Mouse (Mus musculus): ENCODE results near the gene Raver2.
A peak's percentile ranks its signal among the peaks of the same experiment; 100 is the strongest.
"Not testable (repeated sequence)": the region's sequence is repeated elsewhere in the genome, so short reads cannot be mapped to it uniquely, and the experiment has no call there.

Raver2 gene

DNA sequence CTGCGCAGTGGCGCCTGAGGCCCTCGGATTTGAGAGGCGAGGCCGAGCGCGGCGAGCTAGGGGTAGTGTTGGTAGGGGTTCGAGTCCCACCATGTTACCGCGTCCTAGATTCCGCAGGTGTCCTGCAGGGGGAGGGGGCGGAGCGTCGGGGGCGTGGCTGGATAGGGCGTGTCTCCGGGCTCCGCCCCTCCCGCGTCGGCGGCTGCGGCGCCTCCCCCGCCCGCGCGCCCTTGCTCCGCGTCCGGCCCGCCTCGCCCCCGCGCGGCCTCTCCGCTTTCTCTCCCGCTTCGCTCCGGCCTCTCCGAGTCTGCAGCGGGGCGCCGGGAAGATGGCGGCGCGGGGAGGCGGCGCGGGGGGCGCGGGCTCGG lies at the start of gene Raver2:
Gene Raver2, plus strand, starts transcription at position 198 of the 368 bp plus-strand sequence.
- DNase-seq = peak; percentile 57

DNA sequence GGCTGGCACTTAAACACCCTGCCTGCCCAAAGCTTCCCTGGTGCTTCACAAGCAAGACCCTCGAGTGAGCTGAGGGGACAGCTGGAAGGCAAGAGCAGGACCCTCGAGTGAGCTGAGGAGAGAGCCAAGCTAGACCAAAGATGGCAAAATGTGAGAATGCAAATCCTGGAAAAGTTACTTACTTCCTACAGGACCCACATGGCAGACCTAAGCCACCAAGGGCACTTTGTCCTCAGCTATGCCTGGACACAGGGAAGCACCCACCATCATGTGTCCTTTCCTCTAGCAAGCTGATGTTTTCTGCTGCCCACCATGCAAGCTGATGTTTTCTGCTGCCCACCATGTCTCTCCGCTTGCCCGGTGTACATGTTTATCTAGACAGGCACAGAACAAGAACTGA lies 48.2 kb upstream of the Raver2 start, which contains the start of gene Gm10577:
Gene Gm10577, minus strand, starts transcription at position 101 of the 400 bp plus-strand sequence.
- no peak for DNase-seq

DNA sequence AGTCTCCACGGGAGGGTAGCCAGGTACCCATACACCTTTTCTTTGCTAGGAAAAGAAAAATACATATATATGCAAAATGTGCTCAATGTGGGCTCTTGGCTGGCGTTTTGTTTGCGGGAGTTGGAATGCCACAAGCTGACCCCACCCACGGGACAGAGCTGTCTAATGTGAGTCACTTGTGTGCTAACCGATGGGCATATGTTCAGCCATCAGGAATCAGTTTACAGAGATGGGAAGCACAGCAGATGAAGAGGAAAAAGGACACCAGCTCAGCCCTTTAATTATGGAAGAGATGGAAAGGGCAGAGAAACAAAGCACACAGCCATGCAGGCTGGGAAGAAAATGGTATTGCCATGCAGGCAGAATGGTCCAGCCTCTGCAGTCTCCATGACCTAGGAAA lies 42.2 kb upstream of the Raver2 start:
- no peak for DNase-seq

DNA sequence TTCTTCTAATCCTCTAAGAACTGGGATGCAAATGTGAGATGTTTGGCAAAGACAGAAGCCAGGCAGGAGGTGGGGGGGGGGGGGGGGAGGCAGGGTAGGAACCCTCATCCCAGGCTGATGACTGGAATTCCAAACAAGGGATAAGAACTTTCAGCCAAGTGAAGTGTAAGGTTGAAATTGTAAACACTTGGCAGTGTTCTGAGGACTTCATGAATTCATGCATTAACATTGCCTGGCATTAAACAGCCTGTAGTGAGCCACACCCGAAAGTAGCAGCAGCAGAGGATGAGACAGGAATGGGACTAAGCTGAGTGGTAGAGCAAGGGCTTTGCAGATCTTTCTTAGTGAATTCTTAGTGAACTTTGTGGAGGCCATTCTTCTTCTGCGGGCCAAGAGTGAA lies 41.8 kb upstream of the Raver2 start:
- no peak for DNase-seq

DNA sequence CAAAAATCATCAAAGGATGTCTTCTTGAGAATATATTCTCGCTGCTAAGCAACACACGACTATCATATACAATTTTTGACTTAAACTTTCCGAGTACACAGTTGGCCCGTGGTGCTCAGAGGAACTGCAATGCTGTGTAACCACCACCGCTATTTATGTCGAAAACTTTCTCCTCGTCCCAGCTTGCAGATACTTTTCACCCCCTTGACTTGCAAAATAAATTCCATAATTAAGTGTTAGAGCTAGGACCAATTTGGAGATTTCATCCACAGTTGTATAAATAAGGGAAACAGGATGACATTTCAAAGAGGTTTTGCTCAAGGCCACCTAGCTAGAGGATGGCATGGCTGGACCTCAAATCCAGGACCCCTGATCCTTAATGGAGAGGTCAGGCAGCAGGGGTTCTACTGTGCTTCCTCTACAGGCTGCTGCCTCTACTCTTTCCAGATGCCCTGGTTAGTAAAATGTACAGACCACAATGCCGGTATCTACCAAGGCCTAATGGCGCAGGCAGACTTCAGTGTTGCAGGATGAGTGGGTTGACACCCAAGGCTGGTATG lies 40.9 kb upstream of the Raver2 start:
- DNase-seq = no peak

DNA sequence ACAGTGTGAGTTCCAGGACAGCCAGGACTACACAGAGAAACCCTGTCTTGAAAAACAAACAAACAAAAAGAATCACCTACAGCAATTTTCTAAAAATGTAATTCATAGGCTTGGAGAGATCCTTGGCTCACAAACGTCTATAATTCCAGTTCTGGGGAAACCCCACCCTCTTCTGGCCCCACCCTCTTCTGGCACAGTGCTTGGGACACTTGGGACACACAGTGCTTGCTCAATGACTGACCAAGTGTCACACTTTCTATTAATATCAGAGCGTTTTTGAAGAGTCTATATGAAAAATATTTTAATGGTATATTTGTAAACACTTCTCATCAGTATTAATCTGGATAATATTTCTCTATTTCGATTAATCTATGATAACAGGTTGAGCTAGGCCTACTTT lies 35.7 kb upstream of the Raver2 start:
- no peak for DNase-seq

DNA sequence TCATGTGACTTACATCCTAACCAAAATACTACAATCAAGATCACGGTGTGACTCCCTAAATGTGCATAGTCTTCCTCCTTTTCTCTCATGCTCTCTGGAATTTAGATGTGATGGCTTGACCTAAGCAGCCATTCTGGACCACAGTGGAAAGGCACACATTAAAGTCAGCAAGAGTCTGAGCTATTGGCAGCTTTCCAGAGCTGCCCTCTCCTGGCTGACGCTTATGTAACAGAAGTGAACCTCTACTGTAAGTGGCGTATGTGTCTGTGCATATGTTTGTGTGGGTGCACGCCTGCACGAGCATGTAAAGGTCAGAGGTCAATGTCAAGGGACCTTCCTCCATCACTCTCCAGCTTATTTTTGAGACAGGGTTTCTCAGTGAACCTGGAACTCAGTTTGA lies 33.7 kb upstream of the Raver2 start:
- no peak for DNase-seq

DNA sequence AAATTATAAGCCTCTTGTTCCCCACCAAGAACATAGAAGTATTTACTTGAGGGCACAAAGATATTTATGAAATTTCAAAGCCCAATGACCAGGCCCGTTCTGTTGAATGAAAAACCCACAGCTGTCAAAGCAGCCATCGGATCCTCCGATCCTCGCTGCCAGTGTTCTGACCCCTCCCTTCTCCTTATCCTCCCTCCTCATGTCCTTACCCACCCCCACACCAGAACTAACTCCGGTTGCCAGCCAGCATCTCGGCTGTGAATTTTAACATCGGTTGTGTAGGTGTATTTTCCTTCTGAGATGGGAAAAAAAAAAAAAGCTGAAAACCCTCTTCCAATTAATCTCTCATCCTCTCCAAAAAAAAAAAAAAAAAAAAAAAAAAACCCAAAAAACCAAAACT lies 31.6 kb upstream of the Raver2 start:
- DNase-seq = no peak

DNA sequence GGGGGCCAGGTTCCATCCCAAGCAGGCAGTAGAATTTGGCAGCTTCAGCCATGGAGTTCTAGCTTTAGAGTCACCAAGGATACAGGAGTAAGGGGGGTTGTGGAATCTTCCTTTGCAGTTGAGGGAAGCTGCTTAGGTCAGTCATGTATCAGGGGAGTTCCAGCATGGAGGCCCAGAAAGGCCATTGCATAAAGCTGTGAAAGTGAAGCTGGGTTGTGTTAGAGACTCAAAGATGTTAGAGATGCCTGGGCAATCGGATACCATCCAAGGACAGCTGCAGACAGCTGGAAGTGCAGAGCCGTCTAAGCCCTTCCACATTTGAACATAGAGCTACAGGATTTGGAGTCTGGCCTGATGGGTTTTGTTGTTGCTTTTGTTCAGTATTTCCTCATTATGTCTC lies 25.1 kb upstream of the Raver2 start:
- DNase-seq = no peak

DNA sequence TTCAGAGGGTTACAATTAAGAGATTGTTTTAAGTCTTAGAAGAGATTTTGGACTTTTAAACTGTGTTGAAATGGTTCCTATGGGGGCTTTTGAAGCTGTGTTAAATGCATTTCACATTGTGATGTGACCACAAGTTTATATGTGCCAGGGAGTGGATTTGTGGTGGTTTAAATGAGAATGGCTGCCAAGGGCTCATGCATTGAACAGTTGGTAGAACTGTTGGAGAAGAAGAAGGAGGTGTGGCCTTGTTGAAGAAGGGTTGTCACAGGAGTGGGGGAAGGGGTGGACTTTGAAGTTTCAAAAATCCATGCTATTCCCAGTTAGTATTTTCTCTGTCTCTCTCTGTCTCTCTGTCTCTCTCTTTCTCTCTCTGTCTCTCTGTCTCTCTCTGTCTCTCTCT lies 24.6 kb upstream of the Raver2 start:
- DNase-seq = no peak

DNA sequence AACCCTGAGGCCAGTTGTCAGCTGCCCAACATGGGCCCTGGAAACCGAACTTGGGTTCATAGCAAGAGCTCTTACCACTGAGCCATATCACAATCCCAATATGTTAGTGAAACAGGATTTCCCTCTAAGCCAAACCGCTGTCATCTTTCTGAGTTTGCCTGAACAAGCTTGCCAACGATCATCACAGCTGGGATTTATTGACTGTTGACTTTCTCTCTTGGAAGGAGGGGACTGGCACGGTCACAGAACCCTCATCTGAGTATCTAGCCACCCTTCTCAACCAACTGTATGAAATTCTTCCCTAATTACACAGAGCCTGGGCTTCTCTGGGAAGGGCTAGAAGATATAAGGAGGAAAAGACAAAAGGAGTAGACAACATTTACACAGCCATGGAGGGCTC lies 22.2 kb upstream of the Raver2 start:
- DNase-seq = no peak

DNA sequence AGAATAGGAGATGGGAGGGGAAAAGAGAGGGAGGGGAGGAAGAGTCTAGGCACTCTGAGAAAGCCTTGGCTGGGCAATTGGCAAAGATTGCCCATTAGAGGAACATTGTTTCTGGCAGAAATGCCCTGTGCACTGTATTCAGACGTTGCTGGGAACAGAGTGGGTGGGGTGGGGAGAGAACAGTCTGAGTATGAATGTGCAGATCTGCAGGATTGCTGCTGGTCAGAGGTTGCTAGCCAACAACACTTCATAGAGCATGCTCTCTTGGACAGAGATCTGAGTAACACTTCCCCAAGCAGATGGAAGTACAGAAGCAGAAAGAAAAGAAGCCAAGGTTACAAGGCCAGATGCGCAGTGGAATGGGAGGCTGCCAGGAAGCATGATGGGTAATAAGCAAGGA lies 6.6 kb upstream of the Raver2 start:
- no peak for DNase-seq

DNA sequence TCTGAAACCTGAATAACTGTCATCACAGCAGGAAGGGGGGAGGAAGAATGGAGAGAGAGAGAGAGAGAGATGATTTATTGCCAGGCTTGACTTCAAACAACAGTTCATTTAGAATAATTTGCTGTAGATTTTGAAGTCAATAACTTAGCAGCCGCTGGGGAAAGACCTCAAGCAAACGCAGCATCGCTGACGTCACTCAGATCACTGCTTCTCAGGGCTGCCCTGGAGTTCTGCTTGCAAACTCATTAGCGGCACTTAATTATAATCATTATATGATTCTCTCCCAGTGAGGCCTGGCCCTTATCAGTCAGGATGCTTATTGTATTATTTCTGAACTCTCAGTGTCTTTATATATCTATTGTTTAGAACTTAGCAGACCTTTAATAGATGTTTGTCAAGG lies 2.4 kb upstream of the Raver2 start:
- DNase-seq = no peak

DNA sequence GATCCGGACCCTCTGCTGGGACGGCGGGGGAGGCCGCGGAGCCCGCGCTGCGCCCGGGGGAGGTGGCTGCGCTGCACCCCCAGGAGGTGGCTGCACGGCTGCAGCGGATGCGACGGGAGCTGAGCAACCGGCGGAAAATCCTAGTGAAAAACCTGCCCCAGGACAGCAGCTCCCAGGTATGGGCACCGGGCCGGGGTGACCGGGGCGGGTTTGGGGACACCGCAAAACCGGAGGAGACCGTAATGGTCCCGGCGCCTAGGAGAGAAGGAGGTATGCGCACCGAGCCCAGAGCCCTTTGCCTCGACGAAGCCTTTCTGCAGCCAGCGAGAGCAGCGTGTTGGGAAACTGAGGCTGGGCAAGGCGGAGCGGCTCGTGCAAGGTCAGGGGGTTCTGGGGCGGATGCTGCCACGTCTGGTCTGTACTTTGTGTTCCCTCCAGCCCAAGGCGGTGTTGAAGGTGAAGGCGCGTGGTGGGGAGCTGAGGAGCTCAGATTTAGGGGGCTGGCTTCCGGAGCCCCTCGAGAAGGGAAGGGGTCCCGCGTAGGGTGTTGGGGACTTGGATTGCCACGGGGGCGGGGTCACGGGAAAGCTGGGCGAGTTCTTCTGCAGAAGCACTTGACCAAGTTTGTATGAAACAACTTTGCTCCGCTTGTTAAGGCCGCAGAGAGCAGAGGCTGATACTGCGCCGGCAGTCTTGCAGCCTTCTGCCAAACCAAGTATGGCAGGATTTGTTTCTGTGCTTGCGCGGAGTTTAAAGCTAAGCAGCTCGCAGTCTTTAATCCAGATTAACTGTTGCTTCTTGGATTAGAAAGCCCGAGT lies 580 bp downstream of the Raver2 start:
- DNase-seq = peak; percentile 31

DNA sequence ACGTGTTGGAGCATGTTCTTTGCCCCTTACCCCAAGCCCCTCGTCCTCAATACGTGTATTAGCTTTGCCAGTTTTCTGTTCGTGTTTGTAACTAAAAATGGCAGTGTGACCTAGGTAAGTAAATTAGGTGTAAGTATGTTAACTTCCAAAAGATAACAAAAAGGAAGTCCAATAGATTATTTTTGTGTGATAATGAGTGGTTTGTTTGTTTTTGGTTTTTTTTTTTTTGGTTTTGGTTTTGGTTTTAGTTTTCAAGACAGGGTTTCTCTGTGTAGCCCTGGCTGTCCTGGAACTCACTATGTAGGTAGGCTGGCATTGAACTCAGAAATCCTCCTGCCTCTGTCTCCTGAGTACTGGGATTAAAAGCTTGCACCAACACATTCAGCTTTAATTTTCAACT lies 2.8 kb downstream of the Raver2 start:
- no peak for DNase-seq

DNA sequence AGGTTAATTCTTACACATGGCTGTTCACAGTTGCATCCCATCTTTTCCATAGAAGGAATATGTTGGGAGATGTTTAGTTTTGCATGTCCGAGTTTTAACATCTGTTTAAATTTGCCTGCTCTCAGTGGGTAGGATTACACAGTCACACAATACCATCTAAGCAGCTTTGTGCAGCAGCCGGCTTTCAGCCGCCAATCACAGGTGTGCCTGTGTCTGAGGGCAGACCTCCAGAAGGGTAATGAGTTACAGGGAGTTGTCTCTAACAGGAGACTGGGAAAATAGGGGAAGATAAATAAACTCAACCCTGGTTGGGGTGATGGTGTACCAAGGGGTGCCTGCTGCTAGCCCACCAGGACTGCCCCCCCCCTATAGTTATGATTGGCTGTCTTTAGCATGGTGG lies 7.6 kb downstream of the Raver2 start:
- DNase-seq = no peak

DNA sequence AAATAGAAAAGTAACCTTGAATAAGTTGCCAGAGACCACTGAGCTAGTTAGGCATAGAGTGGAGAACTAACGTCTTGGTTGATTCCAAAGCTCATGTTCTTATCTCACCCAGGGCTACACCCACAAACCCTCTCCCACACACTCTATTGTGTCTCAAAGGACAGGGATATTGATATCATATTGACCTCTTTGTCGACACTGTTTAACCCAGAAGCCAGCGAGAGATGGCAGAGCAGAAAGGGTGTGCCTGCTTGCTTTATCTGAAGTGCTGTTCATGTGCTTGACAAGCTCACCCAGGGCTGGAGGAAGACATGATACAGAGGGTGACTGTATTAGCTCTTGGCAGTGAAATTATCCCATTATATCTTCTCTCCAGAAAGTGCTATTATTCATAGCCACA lies 11.2 kb downstream of the Raver2 start:
- DNase-seq = no peak

DNA sequence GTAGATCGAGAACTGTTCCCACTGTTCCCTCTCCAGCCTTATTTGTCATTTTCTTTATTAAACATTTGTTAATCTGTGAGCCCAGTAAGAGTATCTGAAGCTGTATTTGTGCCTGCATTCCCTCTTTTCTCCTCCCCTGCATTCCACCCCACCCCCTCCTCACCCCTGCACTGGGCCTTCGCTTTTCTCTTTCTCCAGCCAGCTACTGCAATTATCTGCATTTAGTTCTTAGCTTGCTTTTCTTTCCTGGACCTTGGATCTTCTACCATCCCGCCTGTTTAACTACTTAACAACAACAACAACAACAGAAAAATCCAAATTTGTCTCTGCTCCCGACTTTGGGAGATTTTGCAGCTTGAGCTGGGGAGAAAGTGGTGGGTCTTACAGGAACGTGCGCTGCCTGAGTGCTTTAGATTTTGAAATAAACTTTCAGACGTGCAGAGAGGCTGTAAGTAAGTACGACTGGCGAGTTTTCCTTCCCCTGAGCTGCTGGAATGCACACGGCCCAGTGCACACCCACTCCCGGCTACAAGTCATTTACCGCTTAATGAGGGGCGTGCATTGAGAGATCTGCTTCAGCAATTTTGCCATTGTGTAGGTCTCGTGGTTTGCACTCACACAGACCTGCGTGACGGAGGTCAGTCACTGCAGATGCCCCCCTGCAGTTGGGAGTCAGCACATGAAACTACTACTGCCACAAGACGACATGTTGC lies 13.5 kb downstream of the Raver2 start:
- DNase-seq = peak; percentile 22

DNA sequence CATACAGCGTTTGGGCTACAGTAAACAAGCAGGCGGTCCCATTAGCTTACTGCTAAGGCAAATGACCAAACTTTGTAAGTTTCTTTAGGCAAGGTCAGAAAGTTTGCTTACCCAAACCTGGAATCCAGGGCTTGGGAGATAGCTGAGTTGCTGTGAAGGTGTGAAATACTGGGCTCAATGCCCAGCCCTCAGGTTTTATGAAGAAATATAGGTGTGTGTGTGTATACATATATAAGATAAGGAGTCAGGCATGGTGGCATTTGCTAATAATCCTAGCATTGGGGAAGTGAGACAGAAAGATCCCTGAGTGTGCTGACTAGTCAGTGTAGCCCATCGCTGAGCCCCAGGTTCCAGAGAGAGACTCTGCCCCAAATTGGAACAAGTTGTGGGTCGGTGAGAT lies 16.1 kb downstream of the Raver2 start:
- no peak for DNase-seq

DNA sequence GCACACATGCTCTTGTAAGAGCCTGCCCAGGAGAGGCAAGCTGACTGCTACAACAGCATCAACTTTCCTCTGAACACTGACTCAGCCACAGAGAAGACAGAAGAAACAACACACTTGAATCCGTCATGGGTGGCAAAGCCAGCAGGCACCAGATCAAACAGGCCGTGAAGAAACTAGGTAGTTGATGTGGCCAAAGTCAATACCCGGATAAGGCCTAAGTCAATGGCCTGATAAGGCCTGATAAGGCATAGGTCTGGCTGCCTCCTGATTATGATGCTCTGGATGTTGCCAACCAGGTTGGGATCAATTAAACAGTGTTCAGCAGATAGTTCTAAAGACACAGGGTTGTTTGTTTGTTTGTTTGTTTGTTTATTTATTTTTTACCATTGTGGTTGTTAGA lies 17.3 kb downstream of the Raver2 start:
- no peak for DNase-seq

DNA sequence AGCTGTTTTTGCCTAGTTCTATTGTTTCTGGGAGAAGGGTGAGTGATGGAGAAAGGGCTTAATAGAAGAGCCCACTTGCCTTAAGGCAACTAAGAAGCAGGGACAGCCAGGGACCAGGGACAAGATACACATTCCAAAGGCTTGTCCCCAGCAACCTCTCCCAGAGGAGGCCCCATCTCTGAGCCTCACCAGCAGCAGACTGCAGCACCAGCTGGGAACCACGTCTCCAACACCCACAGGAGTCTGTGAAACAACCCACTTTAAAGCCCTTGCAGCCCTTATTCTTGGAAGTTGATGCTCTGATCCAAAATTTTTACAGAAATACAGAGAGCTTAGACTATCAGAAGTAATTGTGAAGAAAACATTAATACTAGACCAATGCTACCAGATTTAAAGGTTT lies 18.9 kb downstream of the Raver2 start:
- no peak for DNase-seq

DNA sequence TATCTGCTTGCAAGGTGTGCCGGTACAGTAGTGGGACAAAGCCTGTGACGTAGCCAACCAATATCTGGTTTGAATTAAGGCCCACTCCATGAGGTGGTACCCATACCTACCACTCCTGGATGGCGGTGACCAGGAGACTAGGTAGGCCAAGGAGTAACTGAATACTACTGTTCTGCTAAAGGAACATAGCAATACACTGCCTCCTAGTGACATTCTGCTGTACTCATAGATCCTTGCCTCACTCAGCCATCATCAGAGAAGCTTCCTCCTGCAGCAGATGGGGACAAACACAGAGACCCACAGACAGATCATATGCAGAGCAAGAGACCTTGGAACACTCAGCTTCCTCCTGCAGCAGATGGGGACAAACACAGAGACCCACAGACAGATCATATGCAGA lies 21.8 kb downstream of the Raver2 start:
- DNase-seq = not testable (repeated sequence)

DNA sequence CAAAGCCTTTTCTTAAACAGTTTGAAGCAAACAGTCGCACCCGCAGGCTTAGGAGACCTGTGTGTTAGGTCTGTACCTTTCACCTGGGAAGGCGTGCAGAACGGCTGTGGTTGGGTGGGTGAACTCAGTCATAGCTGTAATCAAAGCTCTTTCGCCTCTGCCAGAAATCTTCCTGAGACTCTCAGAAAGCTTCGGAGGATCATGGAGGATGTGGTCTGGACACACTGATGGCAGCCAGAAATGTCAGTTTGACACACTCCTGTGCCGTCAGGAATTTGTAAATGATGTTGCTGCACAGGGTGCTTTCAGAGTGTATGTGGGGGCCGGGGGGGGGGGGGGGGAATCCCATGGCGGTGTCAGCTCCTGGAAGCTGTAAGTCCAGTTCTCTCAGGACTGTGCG lies 24.5 kb downstream of the Raver2 start:
- DNase-seq = no peak

DNA sequence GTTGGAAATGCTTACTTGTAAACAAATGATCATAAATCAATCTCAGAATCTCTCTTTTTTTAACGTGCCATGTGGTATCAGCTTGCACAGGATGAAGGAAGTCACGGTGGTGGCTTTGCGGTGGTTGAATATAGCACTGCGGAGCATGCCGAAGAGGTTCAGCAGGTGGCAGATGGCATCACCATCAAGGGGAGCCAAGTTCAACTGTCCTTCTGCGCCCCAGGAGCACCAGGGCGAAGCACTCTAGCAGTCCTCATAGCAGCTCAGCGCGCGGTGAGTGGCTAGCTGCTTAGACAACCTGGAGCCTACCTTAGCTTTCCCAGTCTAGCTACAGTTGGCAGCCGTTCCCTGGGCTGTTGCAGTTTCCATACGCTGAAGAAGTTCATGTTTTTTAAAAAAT lies 38.3 kb downstream of the Raver2 start:
- DNase-seq = no peak

Measured in kidney, adult 18-20 months (tissue).